Mouse (Mus musculus) CD4-positive, CD25-positive, alpha-beta regulatory T cell, adult 4 months (primary cell): ENCODE measurements around the gene Slc23a2. TPM values are rescaled to one million over a fixed set of nuclear protein-coding genes. Genes with fewer than 3 reads are reported as not detected.

Source experiments
- ATAC-seq: one replicate; pipeline ENCODE4 v1.8.0; 2017
- polyA plus RNA-seq, 2 experiments: library from polyadenylated mRNA; unstranded; fragments of 100-300 nt; shearing (Covaris generic); gene quantifications; one replicate each; pipeline ENCODE4 v1.2.1; 2017

Gene Slc23a2
- polyA plus RNA-seq, 2 experiments from 2014 or later, result 14.0 to 16.4 TPM

GRCm38 (mm10) chr2:132047364-132047763 is 97.5 kb downstream of the Slc23a2 start:
- no peak for ATAC-seq

DNA sequence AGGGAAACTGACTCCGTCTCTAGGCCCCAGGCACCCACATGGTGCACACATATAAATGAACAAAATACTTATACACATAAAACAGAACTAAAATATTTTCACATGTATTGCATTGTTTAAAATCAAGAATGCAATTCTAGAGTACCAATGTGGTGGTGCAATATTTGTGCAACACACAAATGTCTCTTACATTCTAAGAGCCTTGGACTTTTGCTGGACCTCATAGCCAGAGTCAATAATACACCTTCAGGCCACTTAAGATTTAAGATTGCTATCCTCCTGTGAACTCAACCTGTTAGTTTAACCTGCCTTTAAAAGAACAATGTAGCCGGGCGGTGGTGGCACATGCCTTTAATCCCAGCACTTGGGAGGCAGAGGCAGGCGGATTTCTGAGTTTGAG is 98.2 kb downstream of the Slc23a2 start:
- no peak for ATAC-seq

GRCm38 (mm10) chr2:132044320-132045274 is 100.3 kb downstream of the Slc23a2 start:
- no peak for ATAC-seq

- no peak for ATAC-seq
Observed at GRCm38 (mm10) chr2:132043101-132043621, 101.7 kb downstream of the Slc23a2 start.

GRCm38 (mm10) chr2:132039894-132040293 is 105.0 kb downstream of the Slc23a2 start:
- ATAC-seq, result peak; percentile 68

- no peak for ATAC-seq
Observed at GRCm38 (mm10) chr2:132036326-132036725, 108.6 kb downstream of the Slc23a2 start.

DNA sequence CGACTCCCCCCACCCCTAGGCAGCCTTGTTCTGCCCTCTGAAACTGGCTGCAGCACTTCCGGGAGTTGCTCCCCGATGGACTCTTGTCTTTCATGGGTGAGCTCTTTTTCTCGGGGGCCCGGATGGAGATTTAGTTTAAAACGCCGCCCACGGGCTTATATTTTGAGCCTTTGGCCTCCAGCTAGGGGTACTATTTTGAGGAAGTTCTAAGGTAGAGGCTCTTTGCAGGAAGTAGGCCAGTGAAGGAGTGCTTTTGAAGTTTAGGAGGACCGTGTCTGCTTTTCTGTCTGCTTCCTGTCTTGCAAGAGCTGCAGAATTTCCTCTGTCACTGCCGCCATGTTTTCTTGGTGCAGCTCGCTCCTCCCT is 109.5 kb downstream of the Slc23a2 start:
- ATAC-seq, result peak; percentile 86

DNA sequence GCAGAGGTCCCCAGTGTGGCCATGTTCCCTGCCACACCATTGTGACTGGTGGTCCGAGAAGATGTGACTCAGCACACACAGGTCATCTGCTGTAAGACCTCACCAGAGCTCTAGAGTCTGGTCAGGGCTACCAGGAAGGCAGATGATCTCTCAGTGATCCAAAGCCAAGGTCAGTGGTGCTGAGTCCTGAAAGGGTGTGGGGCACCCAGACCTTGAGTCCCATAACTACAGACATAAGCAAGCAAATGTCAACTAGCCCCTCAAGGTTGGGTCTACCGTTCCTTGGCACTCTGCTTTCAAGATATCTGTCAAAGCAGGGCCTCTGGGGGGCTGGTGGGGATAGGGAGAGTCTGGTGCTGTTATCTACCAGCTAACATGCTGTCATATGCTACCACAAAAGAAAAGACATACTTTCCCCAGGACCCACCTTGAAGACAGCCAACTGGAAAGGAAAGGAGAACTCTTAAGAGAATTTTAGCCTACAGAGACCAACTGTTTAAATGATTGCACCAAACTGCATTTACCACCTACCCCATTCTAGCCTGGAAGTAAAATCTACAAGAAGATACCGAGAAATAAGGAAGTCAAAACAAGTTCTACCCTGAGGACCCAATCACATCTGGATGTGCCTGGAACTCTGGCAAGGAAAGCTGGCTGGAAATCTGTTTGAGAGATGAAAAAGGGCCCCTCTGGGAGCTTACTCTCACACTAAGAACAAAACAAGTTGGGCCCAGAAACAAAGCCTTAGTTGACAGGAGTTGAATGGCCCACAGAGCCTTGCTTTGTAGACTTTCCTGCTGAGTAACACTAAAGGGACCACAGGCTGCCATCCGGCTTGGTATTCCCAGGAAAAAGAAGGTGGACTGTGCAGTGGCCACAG is 110.1 kb downstream of the Slc23a2 start:
- no peak for ATAC-seq

GRCm38 (mm10) chr2:132031364-132032095 is 113.4 kb downstream of the Slc23a2 start:
- no peak for ATAC-seq

DNA sequence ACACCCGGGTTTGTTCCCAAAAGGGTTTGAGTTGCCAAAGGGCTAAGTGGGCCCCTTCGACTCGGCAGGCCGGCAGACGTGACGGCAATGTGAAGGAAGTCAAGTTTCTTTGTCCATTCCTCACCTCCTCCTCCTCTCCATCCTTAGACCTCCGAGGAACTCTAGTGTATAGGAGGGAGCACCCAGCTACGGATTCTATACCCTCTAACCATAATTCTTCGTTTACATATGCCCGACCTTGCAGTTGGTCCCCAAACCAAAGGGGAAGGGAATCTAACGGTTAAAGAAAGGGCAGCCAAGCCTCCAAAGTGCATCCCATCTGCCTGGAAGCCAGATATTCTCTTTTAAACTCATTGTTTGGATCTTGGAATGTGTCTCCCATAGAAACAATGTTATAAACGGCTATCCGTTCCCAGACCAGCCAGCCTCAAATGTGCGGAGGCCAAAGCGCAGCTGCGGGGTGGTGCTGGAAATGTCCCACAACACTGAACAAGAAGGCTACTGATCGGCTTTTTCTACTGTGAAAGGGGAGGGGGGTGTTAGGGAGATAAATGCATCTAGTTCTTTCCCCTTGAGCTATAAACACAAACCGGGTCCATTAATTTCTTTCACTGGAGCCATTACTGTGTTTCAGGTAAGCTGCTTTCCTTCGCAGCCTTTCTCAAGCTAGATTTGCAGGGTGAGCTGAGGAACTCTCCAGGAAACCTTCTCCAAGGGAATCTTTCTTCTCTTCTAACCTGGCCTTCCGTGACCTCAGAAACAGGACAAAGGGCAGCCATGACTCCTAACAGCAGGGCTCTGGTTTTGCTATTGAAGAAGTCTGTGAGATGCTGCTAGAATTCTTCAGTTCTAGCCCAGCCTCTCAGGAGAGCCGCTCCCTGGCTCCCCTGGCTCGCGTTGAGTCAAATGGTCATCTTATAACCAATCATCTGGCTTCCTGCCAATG is 114.2 kb downstream of the Slc23a2 start:
- ATAC-seq, result no peak

DNA sequence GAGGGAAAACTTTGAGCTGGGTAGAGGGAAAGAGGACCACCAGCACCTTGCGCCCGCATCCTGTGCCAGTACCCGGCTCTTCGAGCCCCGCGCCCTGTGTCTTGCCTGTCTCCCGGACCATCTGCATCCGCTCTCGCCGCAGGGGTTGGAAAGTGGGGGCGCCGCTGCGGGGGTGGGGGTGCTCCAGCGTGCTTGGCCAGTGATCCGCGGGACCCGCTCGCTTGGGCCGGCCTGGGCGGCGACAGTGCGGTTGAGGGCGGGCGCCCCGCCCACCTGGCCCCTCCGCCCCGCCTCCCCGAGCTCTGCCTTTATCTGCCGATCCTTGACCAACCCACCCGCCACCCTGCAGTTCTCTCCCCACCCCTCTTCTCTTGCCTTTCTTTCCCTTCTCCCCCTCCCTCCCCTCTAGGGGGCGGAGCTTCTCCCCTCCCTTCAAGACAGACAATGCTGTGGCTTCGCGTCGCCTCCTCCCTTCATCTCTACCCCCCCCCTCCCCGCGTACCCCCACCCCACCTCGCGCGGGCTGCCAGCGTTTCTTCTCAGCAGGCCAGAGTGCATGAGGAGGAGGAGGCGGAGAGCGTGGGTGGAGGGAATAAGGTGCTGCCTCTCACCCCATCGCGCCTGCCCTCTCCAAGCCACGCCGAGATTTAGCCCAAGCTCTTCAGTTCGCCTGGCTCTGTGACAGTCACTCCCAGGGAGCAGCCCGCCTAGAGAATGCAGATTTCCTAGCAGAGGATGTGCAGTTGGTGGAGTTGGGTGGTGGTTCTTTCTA is 115.1 kb downstream of the Slc23a2 start, which contains the start of gene Rassf2:
TSS of gene Rassf2 (minus strand) at position 613 of the 772 bp plus-strand sequence.
- ATAC-seq, result peak; percentile 74

- ATAC-seq, result peak; percentile 61
Observed at GRCm38 (mm10) chr2:132028894-132029605, 115.9 kb downstream of the Slc23a2 start.

DNA sequence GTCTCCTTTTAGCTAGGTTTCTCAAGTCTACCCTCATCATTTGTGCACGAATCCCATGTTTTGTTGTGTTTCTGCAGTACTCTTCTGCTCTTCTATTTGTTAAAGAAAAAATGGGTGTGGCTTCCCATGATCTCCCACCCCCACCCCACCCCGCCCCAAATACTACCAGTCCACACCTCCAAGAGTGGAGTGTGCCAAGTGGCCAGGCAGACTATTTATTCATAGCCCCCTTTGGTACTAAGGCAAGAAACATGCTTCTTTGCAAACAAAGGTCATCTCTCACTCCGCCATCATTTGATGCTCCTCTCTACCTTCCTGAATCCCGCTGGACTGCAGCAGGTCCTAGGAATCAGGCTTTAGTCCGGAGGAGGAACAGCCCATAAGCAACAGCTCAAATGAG is 116.8 kb downstream of the Slc23a2 start:
- no peak for ATAC-seq

- no peak for ATAC-seq
Observed at GRCm38 (mm10) chr2:132027366-132027765, 117.5 kb downstream of the Slc23a2 start.

GRCm38 (mm10) chr2:132024028-132024427 is 120.9 kb downstream of the Slc23a2 start:
- ATAC-seq, result no peak

DNA sequence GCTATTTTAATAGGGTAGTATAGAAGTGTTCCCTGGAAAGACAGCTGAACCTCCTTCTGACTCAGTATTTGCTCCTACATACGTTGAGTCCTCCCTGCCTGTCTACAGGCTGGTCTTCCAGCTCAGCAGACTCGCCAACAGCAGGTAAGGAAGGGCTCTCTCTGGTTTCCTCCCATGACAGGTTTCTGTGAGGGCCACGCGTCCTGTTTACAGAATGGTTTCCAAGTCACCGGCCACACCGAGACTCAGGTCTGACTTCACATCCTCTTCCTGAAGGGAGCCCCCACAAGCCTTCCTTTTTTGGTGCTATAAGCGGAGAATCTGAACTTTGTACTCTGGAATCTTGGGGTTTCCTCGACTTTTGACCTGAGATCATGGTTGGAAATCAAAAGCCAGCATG is 122.3 kb downstream of the Slc23a2 start:
- ATAC-seq, result peak; percentile 33

DNA sequence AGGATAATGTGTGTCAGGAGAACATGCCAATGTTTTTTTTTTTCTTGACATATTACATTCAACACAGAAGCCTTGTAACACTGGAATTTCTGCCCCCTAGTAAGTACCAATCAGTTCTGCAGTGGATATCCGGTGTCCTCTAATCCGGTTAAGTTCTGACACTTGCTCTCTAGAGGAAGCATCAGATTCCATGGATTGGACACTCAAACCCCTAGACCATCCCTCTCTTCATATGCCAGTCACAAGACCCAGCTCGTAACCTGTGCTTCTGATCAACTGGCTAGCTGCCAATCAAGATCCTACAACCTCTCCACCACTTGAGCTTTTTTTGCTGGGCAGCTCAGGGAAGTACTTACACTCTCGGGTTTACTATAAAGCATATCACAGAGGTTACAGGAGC is 123.3 kb downstream of the Slc23a2 start:
- peak; percentile 22 for ATAC-seq

GRCm38 (mm10) chr2:132020991-132021541 is 123.8 kb downstream of the Slc23a2 start:
- ATAC-seq, result peak; percentile 61

DNA sequence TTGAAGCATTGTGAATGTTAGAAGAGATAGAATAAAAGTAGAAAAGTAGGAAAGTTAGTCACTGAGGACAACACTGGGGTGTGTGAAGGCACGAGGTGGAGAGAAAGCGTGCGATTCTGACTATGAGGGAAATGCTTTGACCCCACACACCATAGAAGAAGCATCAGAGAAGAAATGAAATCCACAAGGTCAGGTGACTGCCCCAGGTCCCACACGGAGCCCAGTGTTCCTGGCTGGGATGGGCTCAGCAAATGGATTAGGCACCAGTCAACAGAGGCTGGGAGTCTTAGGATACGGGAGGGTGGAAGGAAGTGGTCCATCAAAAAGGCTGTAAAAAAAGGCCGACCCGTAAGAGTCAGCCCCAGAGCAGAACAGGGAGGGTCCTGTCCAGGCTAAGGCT is 124.5 kb downstream of the Slc23a2 start:
- no peak for ATAC-seq
